Mouse (Mus musculus) MEL (cell line): ENCODE data around the gene Stra6.

Experiments
- CTCF ChIP-seq, 3 experiments: IDR thresholded peaks in 2 of 3; conservative IDR thresholded peaks in 1 of 3; 2 replicates each; pipeline ENCODE4 v1.5.1; 2011 to 2012; ENCODE audit warnings: low read length in 3 of 3, low read depth in 2 of 3, mild to moderate bottlenecking in 2 of 3, improper control_type of control experiment in 1 of 3, inconsistent platforms in 1 of 3, mixed read lengths in 1 of 3, moderate library complexity in 1 of 3; ENCODE audit not compliant: control insufficient read depth in 1 of 3, insufficient read depth in 1 of 3, poor library complexity in 1 of 3, severe bottlenecking in 1 of 3
- EP300 ChIP-seq, 2 experiments: IDR thresholded peaks; 2 replicates each; pipeline ENCODE4 v1.6.1; 2011; ENCODE audit warnings: improper control_type of control experiment in 2 of 2, low read length in 2 of 2, low read depth in 1 of 2, mild to moderate bottlenecking in 1 of 2
- GABPA ChIP-seq: IDR thresholded peaks from 2 replicates; pipeline ENCODE4 v1.6.1; 2012; ENCODE audit warnings: low read depth, mild to moderate bottlenecking, inconsistent platforms, low read length, improper control_type of control experiment, moderate library complexity
- JUND ChIP-seq: IDR thresholded peaks from 2 replicates; pipeline ENCODE4 v1.6.1; 2011; ENCODE audit warnings: low read depth, mild to moderate bottlenecking, improper control_type of control experiment, low read length
- KAT2A ChIP-seq: conservative IDR thresholded peaks from 2 replicates; pipeline ENCODE4 v1.6.1; 2012; ENCODE audit warnings: low read depth, low read length, improper control_type of control experiment, inconsistent platforms
- MXI1 ChIP-seq: IDR thresholded peaks from 2 replicates; pipeline ENCODE4 v1.6.1; 2011; ENCODE audit warnings: mild to moderate bottlenecking, low read depth, low read length, improper control_type of control experiment
- NRF1 ChIP-seq: IDR thresholded peaks from 2 replicates; pipeline ENCODE4 v1.6.1; 2014; ENCODE audit warnings: low read depth, mild to moderate bottlenecking, inconsistent platforms, low read length, improper control_type of control experiment, moderate library complexity; ENCODE audit not compliant: poor library complexity, insufficient read depth, severe bottlenecking
- POLR2A ChIP-seq, 2 experiments: IDR thresholded peaks; 2 replicates each; pipeline ENCODE4 v1.6.1; 2011 to 2012; ENCODE audit warnings: low read length in 2 of 2, mild to moderate bottlenecking in 2 of 2, control low read depth in 1 of 2, improper control_type of control experiment in 1 of 2, low read depth in 1 of 2, moderate library complexity in 1 of 2; ENCODE audit not compliant: control insufficient read depth in 1 of 2, insufficient read depth in 1 of 2, poor library complexity in 1 of 2
- POLR2AphosphoS2 ChIP-seq: IDR thresholded peaks from 2 replicates; pipeline ENCODE4 v1.6.1; 2011; ENCODE audit warnings: low read length, improper control_type of control experiment
- RAD21 ChIP-seq: IDR thresholded peaks from 2 replicates; pipeline ENCODE4 v1.6.1; 2011; ENCODE audit warnings: mild to moderate bottlenecking, low read depth, low read length, improper control_type of control experiment
- TBP ChIP-seq: IDR thresholded peaks from 2 replicates; pipeline ENCODE4 v1.8.0; 2011; ENCODE audit warnings: low read depth, low read length, improper control_type of control experiment
- USF2 ChIP-seq, 2 experiments: IDR thresholded peaks; 2 replicates each; pipeline ENCODE4 v1.6.1; 2011 to 2012; ENCODE audit warnings: improper control_type of control experiment in 2 of 2, low read length in 2 of 2, borderline replicate concordance in 1 of 2, inconsistent platforms in 1 of 2, low read depth in 1 of 2, mild to moderate bottlenecking in 1 of 2; ENCODE audit not compliant: insufficient read depth in 1 of 2
- ZC3H11A ChIP-seq: IDR thresholded peaks from 2 replicates; pipeline ENCODE4 v1.6.1; 2012; ENCODE audit warnings: low read depth, mild to moderate bottlenecking, inconsistent platforms, low read length, improper control_type of control experiment
- ZKSCAN1 ChIP-seq: IDR thresholded peaks from 2 replicates; pipeline ENCODE4 v1.6.1; 2012; ENCODE audit warnings: low read depth, mild to moderate bottlenecking, inconsistent platforms, low read length, improper control_type of control experiment, moderate library complexity

- TF ChIP-seq NRF1 (no peak), POLR2A (IDR thresholded peaks at IDR 0.05; ENCODE audit: control insufficient read depth in 1 of 2, insufficient read depth in 1 of 2, low read depth in 1 of 2, low read length in 2 of 2, poor library complexity in 1 of 2) (no peak), CTCF (IDR thresholded peaks at IDR 0.05 in 2 of 3, conservative IDR thresholded peaks at IDR 0.05 in 1 of 3; ENCODE audit: control insufficient read depth in 1 of 3, insufficient read depth in 1 of 3, low read depth in 2 of 3, low read length in 3 of 3, poor library complexity in 1 of 3, severe bottlenecking in 1 of 3) (no peak), ZC3H11A (no peak), TBP (no peak), RAD21 (no peak), KAT2A (no peak), MXI1 (no peak), JUND (no peak), POLR2AphosphoS2 (no peak), USF2 (IDR thresholded peaks at IDR 0.05; ENCODE audit: borderline replicate concordance in 1 of 2, insufficient read depth in 1 of 2, low read depth in 1 of 2, low read length in 2 of 2) (no peak), GABPA (no peak), ZKSCAN1 (no peak), EP300 (IDR thresholded peaks at IDR 0.05; ENCODE audit: low read depth in 1 of 2, low read length in 2 of 2) (no peak)
These were observed 96.7 kb downstream of the Stra6 start for GRCm38 (mm10) chr9:58160315-58160714.
